ENCODE assay signal across 16 mouse cellular contexts in the genomic region with DNA sequence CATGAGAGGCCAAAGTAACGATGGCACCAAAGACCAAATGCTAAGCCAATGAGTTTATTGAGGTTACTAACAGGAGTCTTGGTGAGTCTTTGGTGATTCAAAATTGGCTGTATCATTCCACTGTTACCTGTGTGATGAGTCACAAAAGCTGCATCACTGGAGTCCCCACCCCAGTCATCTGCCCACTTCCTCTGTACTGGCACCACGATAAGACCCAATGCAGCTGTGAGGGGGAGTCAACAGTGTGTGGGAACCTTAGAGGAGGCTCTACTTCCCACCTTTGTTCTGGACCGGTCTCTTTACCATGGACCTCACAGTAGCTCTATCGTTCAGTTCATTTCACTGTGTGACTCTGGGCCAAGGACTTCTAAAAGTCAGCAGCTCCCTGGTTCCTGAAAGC.
"Had no signal": no experiment of that assay in that cellular context is flagged by ENCODE, and none has a peak within 500 bp of the region (broad histone marks: within the 10 kb centered on the region; RNA-seq: fewer than 3 reads in every experiment).

No protein-coding gene starts in this region.

- H3K27ac ChIP-seq: kidney, postnatal 0 days; limb, embryonic 12.5 days; liver, embryonic 13.5 days; lung, embryonic 15.5 days; macrophage; midbrain, embryonic 12.5 days; neural tube, embryonic 13.5 days had no signal

- H3K36me3 ChIP-seq: limb, embryonic 12.5 days; liver, embryonic 13.5 days; lung, embryonic 15.5 days; midbrain, embryonic 12.5 days; neural tube, embryonic 13.5 days had no signal

- H3K4me2 ChIP-seq: limb, embryonic 12.5 days; liver, embryonic 13.5 days; lung, embryonic 15.5 days; midbrain, embryonic 12.5 days; neural tube, embryonic 13.5 days had no signal

- H3K4me3 ChIP-seq: limb, embryonic 12.5 days; liver, embryonic 13.5 days; lung, embryonic 15.5 days; midbrain, embryonic 12.5 days; neural tube, embryonic 13.5 days had no signal

- ATAC-seq: midbrain, embryonic 16.5 days had no signal

- H3K4me1 ChIP-seq: limb, embryonic 12.5 days; liver, embryonic 13.5 days; lung, embryonic 15.5 days had no signal

- H3K27me3 ChIP-seq: limb, embryonic 12.5 days; liver, embryonic 13.5 days; lung, embryonic 15.5 days; midbrain, embryonic 12.5 days; neural tube, embryonic 13.5 days had no signal

- H3K9me3 ChIP-seq: limb, embryonic 12.5 days; liver, embryonic 13.5 days; lung, embryonic 15.5 days; midbrain, embryonic 12.5 days; neural tube, embryonic 13.5 days had no signal

- H3K9ac ChIP-seq: limb, embryonic 12.5 days; liver, embryonic 13.5 days; liver, postnatal 0 days; lung, embryonic 15.5 days; midbrain, embryonic 12.5 days; neural tube, embryonic 13.5 days had no signal

- DNase-seq: kidney, adult 9 months; kidney, postnatal 36 days; liver; liver, embryonic 13.5 days; liver, postnatal 0 days; lung, postnatal 14 days; retina, postnatal 1 day; right cerebral cortex, postnatal 4 days; spleen, adult 18-20 months had no signal
